Mouse (Mus musculus) midbrain, embryonic 16.5 days (tissue): ENCODE data around the gene Gm10197. TPM values are rescaled to one million over a fixed set of nuclear protein-coding genes. Genes with fewer than 3 reads are reported as not detected.

Experiments
- ATAC-seq: fragments of 200-750 bp; cut with Nextera tagmentation; 2 replicates; pipeline ENCODE4 v1.8.0; 2017; ENCODE audit warnings: moderate TSS enrichment
- H3K27ac ChIP-seq: fragments of 300-500 bp; sonication (generic); 2 replicates; pipeline ENCODE4 v1.5.1; 2014; ENCODE audit warnings: mild to moderate bottlenecking, low read length, mixed read lengths
- H3K27me3 ChIP-seq: fragments of 300-500 bp; sonication (generic); 2 replicates; pipeline ENCODE4 v1.6.1; 2014; ENCODE audit warnings: low read depth, low read length, mixed read lengths; ENCODE audit not compliant: control insufficient read depth, insufficient read depth
- H3K36me3 ChIP-seq: fragments of 300-500 bp; sonication (generic); 2 replicates; pipeline ENCODE4 v1.6.1; 2014; ENCODE audit warnings: mild to moderate bottlenecking, low read length, moderate library complexity, mixed read lengths; ENCODE audit not compliant: control insufficient read depth, insufficient read depth
- H3K4me1 ChIP-seq: fragments of 300-500 bp; sonication (generic); 2 replicates; pipeline ENCODE4 v1.6.1; 2014; ENCODE audit warnings: mild to moderate bottlenecking, low read length, mixed read lengths; ENCODE audit not compliant: control insufficient read depth, insufficient read depth
- H3K4me2 ChIP-seq: fragments of 300-500 bp; sonication (generic); 2 replicates; pipeline ENCODE4 v1.6.1; 2014; ENCODE audit warnings: mild to moderate bottlenecking, low read length, mixed read lengths
- H3K4me3 ChIP-seq: fragments of 300-500 bp; sonication (generic); 2 replicates; pipeline ENCODE4 v1.5.1; 2014; ENCODE audit warnings: low read depth, mild to moderate bottlenecking, low read length, moderate library complexity, mixed read lengths
- H3K9ac ChIP-seq: fragments of 300-500 bp; sonication (generic); 2 replicates; pipeline ENCODE4 v1.6.1; 2014; ENCODE audit warnings: low read depth, low read length, mixed read lengths
- H3K9me3 ChIP-seq: fragments of 300-500 bp; sonication (generic); replicated peaks from 2 replicates; pipeline ENCODE4 v1.6.1; 2014; ENCODE audit warnings: mild to moderate bottlenecking, low read length, mixed read lengths; ENCODE audit not compliant: control insufficient read depth, poor library complexity, severe bottlenecking
- WGBS: fragments of 180-500 bp; shearing (Covaris S2); extraction: QIAGEN DNeasy Blood & Tissue Kit; methylation state at CpG from one replicate; pipeline ENCODE4 v1.1.7; 2014; 5-methylcytosine and 5-hydroxymethylcytosine counted together
- polyA plus RNA-seq: library from polyadenylated mRNA; unstranded; fragments of >200 nt; fragmentation: Nextera tagmentation; extraction: Ambion mirVana; gene quantifications from 2 replicates; pipeline ENCODE4 v1.2.1, GENCODE M21; 2015

Gene Gm10197
- not detected in 2 replicates for polyA plus RNA-seq

DNA sequence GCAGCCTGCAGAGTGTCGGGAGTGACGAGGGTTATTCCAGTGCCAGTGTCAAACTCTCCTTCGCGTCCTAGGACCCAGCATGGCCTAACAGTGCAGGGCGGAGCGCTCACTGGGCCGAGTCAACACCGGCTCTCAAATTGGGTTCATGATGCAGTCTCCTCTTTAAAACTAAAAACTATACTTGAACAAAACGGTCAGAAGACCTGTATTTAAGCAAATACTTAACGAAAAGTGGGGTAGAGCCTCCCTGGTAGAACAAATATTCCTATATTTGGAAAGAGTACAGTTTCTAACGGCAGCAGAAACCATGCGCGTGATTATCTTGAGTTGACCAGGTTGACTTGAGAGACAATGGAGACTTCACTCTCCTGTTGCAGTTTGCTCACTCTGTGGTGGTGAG, at the start of gene Gm10197:
Gm10197 (minus strand) TSS at position 101 of the 400 bp plus-strand sequence.
- WGBS: 91% methylated on average over 13 of the region's 13 CpGs
- H3K27me3 ChIP-seq: no peaks in the 10 kb centered on the region
- no peak within 1 kb of the TSS for H3K27ac ChIP-seq
- no peak within 1 kb of the TSS for H3K4me2 ChIP-seq
- no peak for ATAC-seq
- no peak within 1 kb of the TSS for H3K9ac ChIP-seq
- H3K4me3 ChIP-seq: no peak within 1 kb of the TSS
- H3K4me1 ChIP-seq: peaks cover 3% of the 10 kb centered on the region
- H3K36me3 ChIP-seq: peaks cover 2% of the 10 kb centered on the region; the same call in 1 of the 2 replicates
- no peaks in the 10 kb centered on the region for H3K9me3 ChIP-seq

DNA sequence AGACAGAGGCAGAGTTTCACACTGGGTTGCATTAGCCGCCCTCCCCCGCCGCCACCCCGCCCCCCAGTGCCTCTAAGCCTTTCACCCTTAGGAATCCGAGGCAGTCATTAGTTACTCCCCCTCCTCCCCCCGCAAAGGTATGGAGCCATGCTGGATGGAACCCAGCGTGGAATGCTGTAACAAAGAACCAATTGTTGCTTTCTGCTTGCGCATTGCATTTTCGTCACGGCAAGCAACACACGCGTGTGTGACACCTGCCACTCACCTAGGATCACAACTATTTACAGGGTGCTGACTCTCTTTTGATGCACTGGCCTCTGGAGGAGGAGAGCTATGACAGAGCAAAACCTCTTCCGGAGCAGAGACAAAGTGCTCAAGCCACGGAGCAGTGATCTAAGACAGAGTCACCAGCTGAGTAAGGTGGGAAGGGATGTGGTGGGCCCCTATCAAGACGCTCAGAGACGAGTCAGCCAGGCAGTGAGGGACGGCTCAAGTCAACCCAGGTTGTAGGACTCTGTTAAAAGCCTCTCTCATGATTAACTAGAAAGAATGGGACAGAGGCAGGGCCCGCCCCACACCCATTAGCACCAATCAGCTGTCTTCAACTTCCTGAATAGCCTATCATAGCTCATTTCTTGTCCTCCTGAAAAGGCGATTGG, 49.5 kb upstream of the Gm10197 start:
- Histone ChIP-seq H3K9me3 (no peaks in the 10 kb centered on the region), H3K27me3 (no peaks in the 10 kb centered on the region; the same call in 1 of the 2 replicates), H3K36me3 (no peaks in the 10 kb centered on the region), H3K27ac (peak overlapping the region; percentile 68), H3K4me3 (peak overlapping the region; percentile 50), H3K9ac (peak overlapping the region; percentile 61), H3K4me1 (peaks cover 7% of the 10 kb centered on the region; the same call in 1 of the 2 replicates), H3K4me2 (peak overlapping the region; percentile 95)
- ATAC-seq: peak; percentile 96
- 1% methylated on average over 19 of the region's 19 CpGs for WGBS

DNA sequence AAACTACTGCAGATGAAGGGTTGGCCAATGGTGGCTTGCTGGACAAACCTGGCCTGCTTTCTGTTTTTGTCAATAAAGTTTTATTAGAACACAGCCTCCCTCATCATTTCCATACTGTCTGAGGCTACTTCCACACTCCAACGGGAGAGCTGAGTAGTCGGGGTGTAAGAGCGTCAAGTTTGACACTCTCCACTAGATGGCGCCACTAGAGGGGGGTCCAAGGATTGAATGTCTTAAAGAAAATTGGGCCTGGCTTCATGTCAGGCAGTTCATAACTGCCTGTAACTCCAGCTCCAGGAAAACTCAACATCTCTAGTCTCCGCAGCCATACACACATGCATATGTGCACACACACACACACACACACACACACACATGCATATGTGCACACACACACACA, 48.3 kb upstream of the Gm10197 start:
- WGBS: 49% methylated on average over 5 of the region's 5 CpGs
- Histone ChIP-seq H3K4me1 (peaks cover 7% of the 10 kb centered on the region; the same call in 1 of the 2 replicates), H3K27ac (no peak overlapping the region), H3K4me3 (no peak overlapping the region), H3K27me3 (no peaks in the 10 kb centered on the region; the same call in 1 of the 2 replicates), H3K9me3 (no peaks in the 10 kb centered on the region), H3K4me2 (no peak overlapping the region), H3K36me3 (no peaks in the 10 kb centered on the region), H3K9ac (no peak overlapping the region)
- no peak for ATAC-seq

DNA sequence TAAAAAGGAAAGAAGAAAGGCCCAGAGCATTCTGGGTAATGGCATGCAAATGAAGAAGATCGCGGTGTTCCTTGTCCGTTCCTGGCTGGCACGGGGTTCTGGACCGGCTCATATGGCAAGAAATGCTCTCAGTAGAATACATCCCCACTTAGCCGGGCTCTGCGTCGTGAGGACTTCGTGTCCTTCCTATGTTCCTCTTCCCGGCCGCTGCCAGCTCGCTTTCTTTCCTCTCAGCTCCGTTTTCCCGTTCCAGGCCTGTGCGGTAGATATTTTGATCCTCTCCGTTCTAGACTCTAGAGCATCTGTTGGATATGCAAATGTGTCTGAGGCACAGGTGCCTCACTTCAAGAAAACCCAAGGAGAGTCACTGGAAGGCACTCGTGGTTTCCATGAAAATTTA, 43.6 kb upstream of the Gm10197 start:
- H3K27ac ChIP-seq: no peak overlapping the region
- H3K4me1 ChIP-seq: no peaks in the 10 kb centered on the region
- no peak overlapping the region for H3K9ac ChIP-seq
- 83% methylated on average over 17 of the region's 17 CpGs for WGBS
- ATAC-seq: no peak
- no peak overlapping the region for H3K4me3 ChIP-seq
- no peaks in the 10 kb centered on the region for H3K27me3 ChIP-seq
- no peak overlapping the region for H3K4me2 ChIP-seq
- H3K9me3 ChIP-seq: no peaks in the 10 kb centered on the region
- no peaks in the 10 kb centered on the region for H3K36me3 ChIP-seq

DNA sequence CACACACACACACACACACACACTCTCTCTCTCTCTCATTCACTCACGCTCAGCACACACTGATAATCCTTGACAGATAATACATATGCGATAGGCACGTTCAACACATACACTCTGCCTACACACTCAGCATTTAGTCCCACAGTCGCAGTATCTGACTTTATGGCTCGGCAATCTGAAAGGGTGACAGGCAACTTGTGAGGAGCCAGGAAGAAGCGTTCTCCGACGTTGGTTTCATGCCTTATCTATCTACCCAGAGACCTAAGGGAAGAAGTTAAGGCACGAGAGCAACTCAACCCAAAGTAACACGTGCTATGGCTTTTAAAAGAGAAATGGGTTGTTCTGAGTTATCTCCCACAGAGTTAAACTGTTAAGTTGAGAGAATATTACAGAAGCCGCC, 43.1 kb upstream of the Gm10197 start:
- Histone ChIP-seq H3K27me3 (no peaks in the 10 kb centered on the region), H3K27ac (no peak overlapping the region), H3K4me1 (no peaks in the 10 kb centered on the region), H3K9ac (no peak overlapping the region), H3K4me2 (no peak overlapping the region), H3K9me3 (no peaks in the 10 kb centered on the region), H3K4me3 (no peak overlapping the region), H3K36me3 (no peaks in the 10 kb centered on the region)
- no peak for ATAC-seq
- WGBS: 87% methylated on average over 11 of the region's 11 CpGs

DNA sequence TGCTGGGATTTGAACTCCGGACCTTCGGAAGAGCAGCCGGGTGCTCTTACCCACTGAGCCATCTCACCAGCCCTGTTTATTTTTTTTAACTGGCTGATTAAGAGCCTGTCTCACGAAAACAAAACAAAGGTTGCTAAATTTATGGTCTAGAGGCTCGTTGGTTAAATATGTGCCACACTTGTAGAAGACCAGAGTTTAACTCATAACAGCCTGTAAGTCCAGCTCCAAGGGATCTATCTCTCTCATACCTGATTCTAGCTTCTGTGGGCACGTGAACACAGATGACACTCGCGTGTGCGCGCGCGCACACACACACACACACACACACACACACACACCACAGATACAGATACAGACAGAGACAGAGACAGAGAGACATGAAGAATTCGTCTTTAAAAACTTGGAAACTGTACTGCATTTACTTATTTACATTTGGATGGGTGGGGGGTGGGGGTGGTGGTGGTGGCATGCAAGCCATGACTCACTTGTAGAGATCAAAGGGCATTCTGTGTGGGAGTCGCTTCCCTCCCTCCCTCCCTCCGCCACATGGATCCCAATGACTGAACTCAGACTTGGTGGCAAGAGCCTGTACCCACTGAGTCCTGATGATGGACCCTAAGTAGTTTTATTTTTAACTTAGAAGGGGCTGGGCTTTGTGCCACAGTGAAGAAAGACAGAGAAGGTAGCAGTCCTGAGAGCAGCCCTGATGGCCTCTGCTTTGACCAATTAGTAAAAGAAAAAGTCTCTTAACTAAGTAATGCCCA, 42.2 kb upstream of the Gm10197 start:
- no peak overlapping the region for H3K4me2 ChIP-seq
- H3K27ac ChIP-seq: no peak overlapping the region
- H3K9ac ChIP-seq: no peak overlapping the region
- no peak overlapping the region for H3K4me3 ChIP-seq
- no peaks in the 10 kb centered on the region for H3K9me3 ChIP-seq
- no peak for ATAC-seq
- no peaks in the 10 kb centered on the region for H3K4me1 ChIP-seq
- H3K27me3 ChIP-seq: no peaks in the 10 kb centered on the region
- no peaks in the 10 kb centered on the region for H3K36me3 ChIP-seq
- WGBS: 87% methylated on average over 15 of the region's 15 CpGs

DNA sequence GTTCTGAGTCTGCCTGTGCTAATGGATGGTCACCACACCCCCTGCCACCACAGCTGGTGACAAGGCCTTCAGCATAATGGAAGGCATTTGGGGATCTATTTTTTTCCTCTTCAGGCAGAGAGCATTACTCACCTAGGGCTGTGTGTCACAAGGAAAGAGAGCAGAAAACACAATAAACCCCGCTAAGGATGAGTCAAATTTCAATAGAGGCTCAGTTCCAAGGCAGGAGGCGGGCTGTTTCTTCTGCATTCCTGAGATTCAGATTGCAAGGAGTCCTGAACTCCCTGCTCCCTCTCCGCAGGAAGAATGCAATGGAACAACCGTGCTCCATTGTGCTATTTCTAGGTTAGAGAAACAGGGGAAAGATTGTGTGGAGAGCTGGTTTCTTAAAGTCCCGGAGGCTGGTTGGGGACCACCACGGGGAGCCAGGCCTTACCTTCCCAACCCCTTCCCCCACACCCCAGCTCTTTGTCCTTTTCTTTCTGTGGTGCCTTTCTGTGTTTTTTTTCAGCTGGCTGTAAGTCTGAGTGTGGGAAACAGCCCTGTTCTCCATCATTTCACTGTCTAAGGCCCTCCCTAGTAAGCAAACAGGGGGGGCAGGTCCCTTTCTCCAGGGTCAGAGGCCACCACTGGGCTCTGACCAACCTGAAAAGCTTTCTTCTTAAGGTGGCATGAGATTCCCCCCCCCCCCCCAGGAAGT, 40.7 kb upstream of the Gm10197 start:
- H3K4me1 ChIP-seq: no peaks in the 10 kb centered on the region
- no peaks in the 10 kb centered on the region for H3K9me3 ChIP-seq
- peak overlapping the region; percentile 24; the same call in 1 of the 2 replicates for H3K27ac ChIP-seq
- H3K36me3 ChIP-seq: no peaks in the 10 kb centered on the region
- ATAC-seq: no peak
- no peaks in the 10 kb centered on the region for H3K27me3 ChIP-seq
- no peak overlapping the region for H3K4me3 ChIP-seq
- no peak overlapping the region for H3K9ac ChIP-seq
- no peak overlapping the region for H3K4me2 ChIP-seq
- WGBS: 7% methylated on average over 6 of the region's 6 CpGs

DNA sequence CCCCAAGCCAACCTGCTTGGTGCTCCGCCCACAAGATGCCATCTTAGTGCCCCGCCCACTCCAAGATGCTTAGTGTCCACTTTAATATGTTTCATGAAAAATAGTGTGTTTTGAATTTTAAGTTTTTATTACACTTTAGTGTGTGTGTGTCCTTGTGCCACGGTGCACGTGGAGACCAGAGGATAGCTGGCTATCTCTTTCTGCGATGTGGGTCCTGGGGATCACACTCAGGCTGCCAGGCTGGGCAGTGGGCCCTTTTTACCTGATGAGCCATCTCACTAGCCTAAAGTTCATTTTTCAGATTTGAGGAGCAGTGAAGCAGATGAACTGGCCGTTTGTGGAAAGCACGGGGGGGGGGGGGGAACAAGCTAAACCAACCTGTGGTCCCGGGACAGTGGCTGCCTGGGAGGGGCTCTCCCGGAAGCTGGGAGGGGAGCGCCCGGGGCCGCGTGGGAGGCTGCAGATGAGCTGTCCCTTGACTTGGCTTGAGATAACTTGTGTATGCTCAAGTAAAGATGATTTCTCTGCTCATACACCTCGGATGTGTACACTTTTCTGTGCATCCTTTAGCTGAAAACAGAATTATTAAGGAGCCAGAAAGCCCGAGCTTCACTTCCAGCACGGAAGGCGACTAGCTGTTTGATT, 38.2 kb upstream of the Gm10197 start:
- Histone ChIP-seq H3K27ac (no peak overlapping the region), H3K9me3 (no peaks in the 10 kb centered on the region), H3K4me2 (no peak overlapping the region), H3K27me3 (no peaks in the 10 kb centered on the region), H3K4me3 (no peak overlapping the region), H3K36me3 (no peaks in the 10 kb centered on the region), H3K9ac (no peak overlapping the region), H3K4me1 (no peaks in the 10 kb centered on the region; the same call in 1 of the 2 replicates)
- ATAC-seq: no peak
- WGBS: 73% methylated on average over 17 of the region's 17 CpGs
